Mouse (Mus musculus): ENCODE data around the gene Vrk2. TPM values are rescaled to one million over a fixed set of nuclear protein-coding genes. Genes with fewer than 3 reads are reported as not detected.
A peak's percentile ranks its signal among the peaks of the same experiment; 100 is the strongest.

Vrk2 gene
- polyA plus RNA-seq, 2 experiments = 10.5 to 23.0 TPM

GRCm38 (mm10) chr11:26481691-26482242 lies 112.0 kb downstream of the Vrk2 start:
- DNase-seq (ENCODE audit: low read depth in 3 of 3, low spot score in 3 of 3) = no peak
- no peak for ATAC-seq (ENCODE audit: insufficient read depth)
- Histone ChIP-seq H3K27me3 (ENCODE audit: control insufficient read depth, insufficient read depth, low read length) (no peaks in the 10 kb centered on the region), H3K4me3 (ENCODE audit: insufficient read depth in 1 of 2, low read depth in 2 of 2, low read length in 2 of 2) (no peak overlapping the region), H3K9me3 (ENCODE audit: control insufficient read depth, low read length) (no peaks in the 10 kb centered on the region), H3K27ac (no peak overlapping the region), H3K9ac (replicated peaks) (no peak overlapping the region), H3K36me3 (replicated peaks; ENCODE audit: control insufficient read depth, insufficient read depth, low read depth) (no peaks in the 10 kb centered on the region; the same call in 1 of the 2 replicates), H3K4me1 (replicated peaks; ENCODE audit: control insufficient read depth in 2 of 2, insufficient read depth in 2 of 2, low read length in 1 of 2) (no peaks in the 10 kb centered on the region), H3K4me2 (ENCODE audit: low read depth) (no peak overlapping the region)
- 82% methylated on average over 3 of the region's 3 CpGs for WGBS (ENCODE audit: insufficient replicate concordance)
- TF ChIP-seq CTCF (IDR thresholded peaks at IDR 0.05; ENCODE audit: low read depth) = no peak
- TF ChIP-seq EP300 (IDR thresholded peaks at IDR 0.05; ENCODE audit: low read depth) = no peak

GRCm38 (mm10) chr11:26477037-26477739 lies 116.6 kb downstream of the Vrk2 start:
- no peak overlapping the region for H3K4me2 ChIP-seq (ENCODE audit: low read depth)
- H3K36me3 ChIP-seq (replicated peaks; ENCODE audit: control insufficient read depth, insufficient read depth, low read depth) = peaks cover 7% of the 10 kb centered on the region
- ATAC-seq (ENCODE audit: insufficient read depth) (no peak), DNase-seq (ENCODE audit: low read depth in 3 of 3, low spot score in 3 of 3) (no peak)
- H3K27me3 ChIP-seq (ENCODE audit: control insufficient read depth, insufficient read depth, low read length) = no peaks in the 10 kb centered on the region
- 81% methylated on average over 6 of the region's 6 CpGs for WGBS (ENCODE audit: insufficient replicate concordance)
- no peak overlapping the region for H3K4me3 ChIP-seq (ENCODE audit: insufficient read depth in 1 of 2, low read depth in 2 of 2, low read length in 2 of 2)
- no peaks in the 10 kb centered on the region for H3K9me3 ChIP-seq (ENCODE audit: control insufficient read depth, low read length)
- no peak overlapping the region for H3K27ac ChIP-seq
- no peak overlapping the region for H3K9ac ChIP-seq (replicated peaks)
- H3K4me1 ChIP-seq (replicated peaks; ENCODE audit: control insufficient read depth in 2 of 2, insufficient read depth in 2 of 2, low read length in 1 of 2) = no peaks in the 10 kb centered on the region
- no peak for TF ChIP-seq CTCF (IDR thresholded peaks at IDR 0.05; ENCODE audit: low read depth)
- no peak for TF ChIP-seq EP300 (IDR thresholded peaks at IDR 0.05; ENCODE audit: low read depth)

- WGBS (ENCODE audit: insufficient replicate concordance) = 59% methylated on average over 4 of the region's 4 CpGs
- peak; percentile 13; the same call in 1 of the 2 replicates for ATAC-seq (ENCODE audit: insufficient read depth)
These were observed 139.7 kb downstream of the Vrk2 start for GRCm38 (mm10) chr11:26454081-26454480.

GRCm38 (mm10) chr11:26452693-26453092 lies 141.1 kb downstream of the Vrk2 start:
- WGBS (ENCODE audit: insufficient replicate concordance) = 41% methylated on average over 4 of the region's 4 CpGs
- H3K36me3 ChIP-seq (replicated peaks; ENCODE audit: control insufficient read depth, insufficient read depth, low read depth) = no peaks in the 10 kb centered on the region
- H3K4me1 ChIP-seq (replicated peaks; ENCODE audit: control insufficient read depth in 2 of 2, insufficient read depth in 2 of 2, low read length in 1 of 2) = peaks cover 4 to 6% of the 10 kb centered on the region in 2 experiments; a peak in 3 of 4 replicates
- H3K27ac ChIP-seq = no peak overlapping the region
- H3K4me3 ChIP-seq (ENCODE audit: insufficient read depth in 1 of 2, low read depth in 2 of 2, low read length in 2 of 2) = no peak overlapping the region
- H3K9ac ChIP-seq (replicated peaks) = no peak overlapping the region
- TF ChIP-seq EP300 (IDR thresholded peaks at IDR 0.05; ENCODE audit: low read depth) = no peak
- TF ChIP-seq CTCF (IDR thresholded peaks at IDR 0.05; ENCODE audit: low read depth) = no peak
- DNase-seq (ENCODE audit: low read depth in 3 of 3, low spot score in 3 of 3) (no peak), ATAC-seq (ENCODE audit: insufficient read depth) (no peak)
- no peaks in the 10 kb centered on the region for H3K9me3 ChIP-seq (ENCODE audit: control insufficient read depth, low read length)
- H3K4me2 ChIP-seq (ENCODE audit: low read depth) = no peak overlapping the region
- H3K27me3 ChIP-seq (ENCODE audit: control insufficient read depth, insufficient read depth, low read length) = no peaks in the 10 kb centered on the region

More at GRCm38 (mm10) chr11:26454081-26454480, 139.7 kb downstream of the Vrk2 start:
- Histone ChIP-seq H3K27ac (no peak overlapping the region), H3K4me1 (replicated peaks; ENCODE audit: control insufficient read depth in 2 of 2, insufficient read depth in 2 of 2, low read length in 1 of 2) (peaks cover 4 to 6% of the 10 kb centered on the region in 2 experiments; a peak in 3 of 4 replicates), H3K4me3 (ENCODE audit: insufficient read depth in 1 of 2, low read depth in 2 of 2, low read length in 2 of 2) (no peak overlapping the region), H3K4me2 (ENCODE audit: low read depth) (no peak overlapping the region), H3K9ac (replicated peaks) (no peak overlapping the region), H3K27me3 (ENCODE audit: control insufficient read depth, insufficient read depth, low read length) (no peaks in the 10 kb centered on the region), H3K9me3 (ENCODE audit: control insufficient read depth, low read length) (no peaks in the 10 kb centered on the region), H3K36me3 (replicated peaks; ENCODE audit: control insufficient read depth, insufficient read depth, low read depth) (no peaks in the 10 kb centered on the region)
- TF ChIP-seq EP300 (IDR thresholded peaks at IDR 0.05; ENCODE audit: low read depth) (no peak), CTCF (IDR thresholded peaks at IDR 0.05; ENCODE audit: low read depth) (no peak)
- no peak for DNase-seq (ENCODE audit: low read depth in 3 of 3, low spot score in 3 of 3)

GRCm38 (mm10) chr11:26451228-26451627 lies 142.6 kb downstream of the Vrk2 start:
- 75% methylated on average over 2 of the region's 2 CpGs for WGBS (ENCODE audit: insufficient replicate concordance)
- TF ChIP-seq EP300 (IDR thresholded peaks at IDR 0.05; ENCODE audit: low read depth) (no peak), CTCF (IDR thresholded peaks at IDR 0.05; ENCODE audit: low read depth) (no peak)
- peaks cover 4 to 6% of the 10 kb centered on the region in 2 experiments; a peak in 3 of 4 replicates for H3K4me1 ChIP-seq (replicated peaks; ENCODE audit: control insufficient read depth in 2 of 2, insufficient read depth in 2 of 2, low read length in 1 of 2)

More at GRCm38 (mm10) chr11:26451228-26451627, 142.6 kb downstream of the Vrk2 start:
- H3K4me2 ChIP-seq (ENCODE audit: low read depth) = no peak overlapping the region
- H3K9me3 ChIP-seq (ENCODE audit: control insufficient read depth, low read length) = no peaks in the 10 kb centered on the region
- DNase-seq (ENCODE audit: low read depth in 3 of 3, low spot score in 3 of 3) (no peak), ATAC-seq (ENCODE audit: insufficient read depth) (no peak)
- no peak overlapping the region for H3K9ac ChIP-seq (replicated peaks)
- no peak overlapping the region for H3K4me3 ChIP-seq (ENCODE audit: insufficient read depth in 1 of 2, low read depth in 2 of 2, low read length in 2 of 2)
- H3K36me3 ChIP-seq (replicated peaks; ENCODE audit: control insufficient read depth, insufficient read depth, low read depth) = no peaks in the 10 kb centered on the region
- no peak overlapping the region for H3K27ac ChIP-seq
- H3K27me3 ChIP-seq (ENCODE audit: control insufficient read depth, insufficient read depth, low read length) = no peaks in the 10 kb centered on the region

Measured in liver, embryonic 14.5 days (tissue).